Mouse (Mus musculus) embryo, embryonic 11 days (tissue): Measurements from ENCODE around the gene Ap1g1.
"Not testable (repeated sequence)": the region's sequence is repeated elsewhere in the genome, so short reads cannot be mapped to it uniquely, and the experiment has no call there.

Source experiments
- DNase-seq: peaks from one replicate; pipeline ENCODE4 v3.0.0-alpha.2; 2015

Ap1g1 gene

GRCm38 (mm10) chr8:109778280-109778977, at the start of gene Ap1g1:
Gene Ap1g1, plus strand, starts transcription at chr8:109778554.
- DNase-seq = peak; percentile 99

GRCm38 (mm10) chr8:109731012-109731411, 47.3 kb upstream of the Ap1g1 start:
- no peak for DNase-seq

GRCm38 (mm10) chr8:109734018-109734417, 44.3 kb upstream of the Ap1g1 start:
- DNase-seq = no peak

GRCm38 (mm10) chr8:109736819-109737218, 41.5 kb upstream of the Ap1g1 start:
- DNase-seq = no peak

- DNase-seq = peak; percentile 92
Measured at GRCm38 (mm10) chr8:109737237-109738048, 40.9 kb upstream of the Ap1g1 start, which contains the start of gene Atxn1l. Gene Atxn1l, minus strand, starts transcription at chr8:109737739.

GRCm38 (mm10) chr8:109738049-109738380, 40.3 kb upstream of the Ap1g1 start:
- DNase-seq = no peak

- DNase-seq = no peak
Measured at GRCm38 (mm10) chr8:109747468-109748199, 30.7 kb upstream of the Ap1g1 start.

GRCm38 (mm10) chr8:109750274-109750673, 28.1 kb upstream of the Ap1g1 start:
- DNase-seq = no peak

GRCm38 (mm10) chr8:109750699-109751098, 27.7 kb upstream of the Ap1g1 start:
- DNase-seq = peak; percentile 6

GRCm38 (mm10) chr8:109751731-109752485, 26.4 kb upstream of the Ap1g1 start:
- DNase-seq = no peak

GRCm38 (mm10) chr8:109754696-109755095, 23.7 kb upstream of the Ap1g1 start:
- no peak for DNase-seq

GRCm38 (mm10) chr8:109755554-109755953, 22.8 kb upstream of the Ap1g1 start:
- not testable (repeated sequence) for DNase-seq

GRCm38 (mm10) chr8:109756849-109757248, 21.5 kb upstream of the Ap1g1 start:
- DNase-seq = no peak

- no peak for DNase-seq
Measured at GRCm38 (mm10) chr8:109759426-109759825, 18.9 kb upstream of the Ap1g1 start.

- DNase-seq = no peak
Measured at GRCm38 (mm10) chr8:109760221-109760620, 18.1 kb upstream of the Ap1g1 start.

- no peak for DNase-seq
Measured at GRCm38 (mm10) chr8:109764031-109764430, 14.3 kb upstream of the Ap1g1 start.

GRCm38 (mm10) chr8:109766081-109766480, 12.3 kb upstream of the Ap1g1 start:
- no peak for DNase-seq

- no peak for DNase-seq
Measured at GRCm38 (mm10) chr8:109773154-109773553, 5.2 kb upstream of the Ap1g1 start.

- DNase-seq = no peak
Measured at GRCm38 (mm10) chr8:109777851-109778250, 503 bp upstream of the Ap1g1 start.

- peak; percentile 39 for DNase-seq
Measured at GRCm38 (mm10) chr8:109778993-109779421, 653 bp downstream of the Ap1g1 start.

- peak; percentile 2 for DNase-seq
Measured at GRCm38 (mm10) chr8:109779431-109780228, 1.3 kb downstream of the Ap1g1 start.

- no peak for DNase-seq
Measured at GRCm38 (mm10) chr8:109780548-109780947, 2.2 kb downstream of the Ap1g1 start.
